Mouse (Mus musculus) brain, embryonic 14.5 days (tissue): ENCODE measurements around the gene Jazf1.

Experiments used
- CTCF ChIP-seq: fragments of 200-500 bp; IDR thresholded peaks from 2 replicates; pipeline ENCODE4 v1.5.1; 2012; ENCODE audit warnings: inconsistent platforms, mild to moderate bottlenecking, moderate library complexity, borderline replicate concordance; ENCODE audit not compliant: insufficient read depth, insufficient read length; ENCODE audit errors: extremely low read depth
- POLR2A ChIP-seq: fragments of 200-500 bp; IDR thresholded peaks from 2 replicates; pipeline ENCODE4 v1.6.1; 2012; ENCODE audit warnings: mild to moderate bottlenecking, inconsistent platforms, borderline replicate concordance; ENCODE audit not compliant: poor library complexity, insufficient read depth, insufficient read length, severe bottlenecking; ENCODE audit errors: extremely low read depth

DNA sequence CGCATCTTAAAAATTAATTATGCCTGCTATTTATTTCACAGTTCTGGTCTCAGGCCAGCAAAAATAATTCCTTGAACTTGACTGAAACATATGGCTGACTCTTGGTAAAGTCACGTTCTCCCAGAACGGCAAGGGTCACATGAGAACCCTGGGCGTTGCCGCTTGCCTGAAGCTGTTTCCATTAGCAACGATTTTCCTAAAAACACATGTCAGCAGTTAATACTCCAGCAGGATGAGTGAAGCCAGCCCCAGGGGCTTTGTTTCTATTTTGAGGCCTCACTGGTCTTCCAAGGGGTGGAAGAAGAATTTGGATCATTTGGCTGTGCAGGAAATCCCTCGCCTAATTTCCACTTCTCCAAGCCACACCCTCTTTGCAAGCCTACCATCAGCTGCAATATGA lies 206.5 kb downstream of the Jazf1 start:
- no peak for TF ChIP-seq POLR2A
- no peak for TF ChIP-seq CTCF
